Mouse (Mus musculus): ENCODE results near the gene Mbnl3. TPM values are rescaled to one million over a fixed set of nuclear protein-coding genes. Genes with fewer than 3 reads are reported as not detected.

The Mbnl3 gene
- total RNA-seq, 2 experiments from 2014 or later, result 4.2 to 5.3 TPM

Small RNA genes lying within 50 kb of the gene (microRNA-seq; reads per million reads assigned to microRNA genes)
- gene Gm23417, result 0 reads per million in 2 experiments

Other genes with a start within 250 kb of the Mbnl3 start
- gene Rap2c, start 188.5 kb downstream of the Mbnl3 start, total RNA-seq (2021), result 10 to 100 TPM; 37.2 to 37.3 TPM